Mouse (Mus musculus) E14TG2a.4 (cell line): ENCODE data around the gene Pcgf6.
"Not testable (repeated sequence)": the region's sequence is repeated elsewhere in the genome, so short reads cannot be mapped to it uniquely, and the experiment has no call there.

Experiments
- CTCF ChIP-seq: conservative IDR thresholded peaks from 2 replicates; pipeline ENCODE4 v1.5.1; 2014; ENCODE audit warnings: low read length
- POU5F1 ChIP-seq: IDR thresholded peaks from 2 replicates; pipeline ENCODE4 v1.6.1; 2014; ENCODE audit warnings: low read length, borderline replicate concordance

DNA sequence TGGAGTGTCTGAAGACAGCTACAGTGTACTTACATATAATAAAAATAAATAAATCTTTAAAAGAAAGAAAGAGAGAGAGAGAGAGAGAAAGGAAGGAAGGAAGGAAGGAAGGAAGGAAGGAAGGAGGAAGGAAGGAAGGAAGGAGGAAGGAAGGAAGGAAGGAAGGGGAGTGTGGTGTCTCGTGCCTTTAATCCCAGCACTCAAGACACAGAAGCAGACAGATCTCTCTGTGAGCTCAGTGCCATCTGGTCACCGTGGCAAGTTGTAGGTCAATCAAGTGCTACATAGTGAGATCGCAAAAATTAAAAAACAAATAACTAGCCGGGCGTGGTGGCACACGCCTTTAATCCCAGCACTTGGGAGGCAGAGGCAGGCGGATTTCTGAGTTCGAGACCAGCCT, 60.1 kb downstream of the Pcgf6 start:
- not testable (repeated sequence) for TF ChIP-seq CTCF, POU5F1
